Mouse (Mus musculus): ENCODE results near the gene Gm5795.
"Not testable (repeated sequence)": the region's sequence is repeated elsewhere in the genome, so short reads cannot be mapped to it uniquely, and the experiment has no call there.

The Gm5795 gene

DNA sequence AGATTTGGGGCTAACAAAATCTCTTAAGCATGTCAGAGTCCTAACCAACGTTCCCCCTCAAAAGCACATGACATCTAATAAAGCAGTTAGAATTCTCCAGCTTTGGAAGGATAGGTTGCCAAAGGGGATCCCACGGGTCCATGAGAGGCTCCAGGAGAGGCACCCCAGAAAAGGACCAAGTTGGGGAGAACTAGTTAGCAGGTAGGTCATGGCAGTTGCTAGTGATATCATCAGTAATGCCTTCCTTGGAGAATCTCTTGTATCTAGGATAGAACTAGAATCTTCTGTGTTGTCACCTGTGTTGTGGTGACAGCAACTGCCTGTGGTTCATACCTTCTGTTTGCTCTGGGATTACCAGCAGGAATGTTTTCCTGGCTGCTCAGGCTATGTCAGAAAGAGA, at the start of gene Gm5795:
Gene Gm5795 (plus strand): TSS at position 301 of the 400 bp plus-strand sequence.
- DNase-seq (ENCODE audit: low spot score in 2 of 2) = not testable (repeated sequence)

DNA sequence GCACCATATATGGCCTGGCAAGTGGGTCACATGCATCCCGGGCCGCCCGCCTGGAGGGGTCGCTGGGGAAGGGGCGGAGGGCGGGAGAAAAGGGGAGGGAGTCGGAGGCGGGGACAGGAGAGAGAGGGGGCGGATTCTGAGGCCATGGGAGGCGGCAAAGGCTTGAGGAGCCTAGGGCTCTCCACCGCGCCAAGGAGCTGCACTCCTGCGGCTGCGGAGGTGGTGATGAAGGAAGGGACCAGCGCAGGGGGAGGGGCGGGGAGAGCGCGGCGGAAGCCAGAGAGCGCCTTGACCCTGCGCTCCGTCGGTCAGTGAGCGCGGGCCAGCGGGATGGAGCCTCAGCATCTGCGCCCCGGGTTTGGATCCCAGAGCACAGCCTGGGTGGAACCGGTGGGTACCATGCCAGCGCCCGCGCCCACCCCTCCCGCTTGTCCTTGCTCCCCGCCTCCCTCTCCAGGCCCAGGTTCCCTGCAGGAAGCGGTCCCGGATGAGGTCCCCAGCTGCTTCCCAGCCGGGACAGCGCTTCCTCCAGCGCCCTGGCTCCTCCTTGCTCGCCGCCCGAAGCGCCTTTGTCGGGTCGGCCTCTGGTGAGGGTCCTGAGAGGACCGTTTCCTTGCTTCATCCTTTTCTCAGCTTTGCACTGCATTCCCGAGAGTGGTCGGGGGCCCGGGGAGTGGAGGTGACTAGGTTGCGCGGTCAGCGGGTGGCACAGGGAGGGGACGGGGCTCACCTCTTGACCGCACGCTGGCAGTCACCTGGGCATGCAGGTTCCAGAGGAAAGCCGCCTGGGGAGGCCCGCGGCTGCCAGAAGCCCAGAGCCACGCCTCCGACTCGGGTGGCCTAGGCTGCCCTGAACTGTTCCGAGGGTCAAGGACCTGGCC, 20.5 kb downstream of the Gm5795 start, which contains the start of gene D830030K20Rik:
Gene D830030K20Rik (plus strand): TSS at position 217 of the 881 bp plus-strand sequence.
- DNase-seq (ENCODE audit: low spot score in 2 of 2) = not testable (repeated sequence)

DNA sequence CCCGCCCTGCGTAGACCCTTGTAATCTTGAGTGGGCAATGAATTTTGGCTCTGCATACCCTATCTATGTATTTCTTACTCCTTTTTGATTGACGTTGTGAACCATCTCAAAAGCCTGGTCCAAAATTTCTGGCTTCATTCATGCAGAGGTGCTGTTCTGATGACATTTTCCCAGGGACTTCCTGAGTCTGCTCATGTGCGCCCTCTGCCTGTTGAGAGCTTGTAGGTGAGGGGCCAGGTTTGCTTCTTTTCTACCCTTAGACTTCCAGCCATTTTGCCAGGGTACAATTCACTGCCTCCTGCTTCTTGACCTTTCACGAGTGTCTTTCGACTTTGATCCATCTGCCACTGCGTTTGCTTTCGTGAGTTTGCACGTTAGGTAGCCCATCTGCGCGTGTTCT, 21.3 kb downstream of the Gm5795 start:
- not testable (repeated sequence) for DNase-seq (ENCODE audit: low spot score in 2 of 2)

All from spleen, postnatal 4 days (tissue).